Comparison of ENCODE assay signal across 9 mouse cellular contexts in genomic region chr13:18204476-18205250, GRCm38 (mm10).
DNase-seq lines count a peak whose midpoint lies in the region; ATAC-seq lines count a peak whose summit lies in the region.
"Had no signal": no experiment of that assay in that cellular context is flagged by ENCODE, and none has a peak within 500 bp of the region (broad histone marks: within the 10 kb centered on the region; RNA-seq: fewer than 3 reads in every experiment).

No protein-coding gene starts in this region.

- peak overlapping the region; percentile 43 for H3K27ac ChIP-seq in midbrain, embryonic 10.5 days (replicated peaks)
- no peak overlapping the region for H3K27ac ChIP-seq in midbrain, embryonic 16.5 days (ENCODE audit: low read length)
- H3K27ac ChIP-seq in embryonic facial prominence, embryonic 14.5 days (replicated peaks; ENCODE audit: low read depth, low read length), result no peak overlapping the region
- no peak overlapping the region for H3K27ac ChIP-seq in midbrain, embryonic 11.5 days (ENCODE audit: low read depth, low read length)
- no peak overlapping the region for H3K27ac ChIP-seq in liver, embryonic 11.5 days (ENCODE audit: low read depth, low read length)

- H3K9ac ChIP-seq in midbrain, embryonic 16.5 days (ENCODE audit: low read depth, low read length), result no peak overlapping the region
- no peak overlapping the region for H3K9ac ChIP-seq in embryonic facial prominence, embryonic 14.5 days (ENCODE audit: low read depth, low read length)
- H3K9ac ChIP-seq in midbrain, embryonic 11.5 days (ENCODE audit: low read length), result no peak overlapping the region
- no peak overlapping the region for H3K9ac ChIP-seq in liver, embryonic 11.5 days (ENCODE audit: low read depth, low read length)
- H3K9ac ChIP-seq: liver, postnatal 0 days had no signal

- no peak overlapping the region for H3K4me3 ChIP-seq in midbrain, embryonic 10.5 days
- no peak overlapping the region for H3K4me3 ChIP-seq in midbrain, embryonic 16.5 days (ENCODE audit: low read depth, low read length)
- H3K4me3 ChIP-seq in embryonic facial prominence, embryonic 14.5 days (ENCODE audit: low read depth, low read length), result no peak overlapping the region
- no peak overlapping the region for H3K4me3 ChIP-seq in midbrain, embryonic 11.5 days (ENCODE audit: low read depth, low read length)
- H3K4me3 ChIP-seq in liver, embryonic 11.5 days (ENCODE audit: low read depth, low read length), result no peak overlapping the region

- no peak overlapping the region for H3K4me2 ChIP-seq in midbrain, embryonic 16.5 days (ENCODE audit: low read length)
- no peak overlapping the region for H3K4me2 ChIP-seq in embryonic facial prominence, embryonic 14.5 days (ENCODE audit: low read depth, low read length)
- no peak overlapping the region for H3K4me2 ChIP-seq in midbrain, embryonic 11.5 days
- H3K4me2 ChIP-seq in liver, embryonic 11.5 days, result no peak overlapping the region

- no peaks in the 10 kb centered on the region for H3K36me3 ChIP-seq in midbrain, embryonic 10.5 days
- no peaks in the 10 kb centered on the region for H3K36me3 ChIP-seq in midbrain, embryonic 16.5 days (ENCODE audit: control insufficient read depth, insufficient read depth, low read length)
- no peaks in the 10 kb centered on the region for H3K36me3 ChIP-seq in embryonic facial prominence, embryonic 14.5 days (ENCODE audit: control insufficient read depth, insufficient read depth, low read length)
- H3K36me3 ChIP-seq in midbrain, embryonic 11.5 days (ENCODE audit: control insufficient read depth, insufficient read depth, low read length), result no peaks in the 10 kb centered on the region
- no peaks in the 10 kb centered on the region for H3K36me3 ChIP-seq in liver, embryonic 11.5 days (ENCODE audit: control insufficient read depth, insufficient read depth, low read length)

- peaks cover 8% of the 10 kb centered on the region for H3K4me1 ChIP-seq in midbrain, embryonic 10.5 days
- H3K4me1 ChIP-seq in midbrain, embryonic 16.5 days (ENCODE audit: control insufficient read depth, insufficient read depth, low read length), result peaks cover 2% of the 10 kb centered on the region; the same call in 1 of the 2 replicates
- no peaks in the 10 kb centered on the region for H3K4me1 ChIP-seq in embryonic facial prominence, embryonic 14.5 days (ENCODE audit: control insufficient read depth, insufficient read depth, low read length)
- H3K4me1 ChIP-seq in midbrain, embryonic 11.5 days (ENCODE audit: control insufficient read depth, insufficient read depth, low read length), result no peaks in the 10 kb centered on the region
- H3K4me1 ChIP-seq in liver, embryonic 11.5 days (replicated peaks; ENCODE audit: control insufficient read depth, insufficient read depth, low read length), result no peaks in the 10 kb centered on the region

- 66% methylated on average over 8 of the region's 8 CpGs for WGBS in midbrain, embryonic 10.5 days
- WGBS in midbrain, embryonic 16.5 days, result 34% methylated on average over 8 of the region's 8 CpGs
- 37% methylated on average over 8 of the region's 8 CpGs for WGBS in embryonic facial prominence, embryonic 14.5 days
- 57% methylated on average over 8 of the region's 8 CpGs for WGBS in midbrain, embryonic 11.5 days
- WGBS in liver, embryonic 11.5 days, result 65% methylated on average over 8 of the region's 8 CpGs

- ATAC-seq in midbrain, embryonic 16.5 days, result no peak
- ATAC-seq in embryonic facial prominence, embryonic 14.5 days (ENCODE audit: low read depth), result peak; percentile 44; the same call in 1 of the 2 replicates
- peak; percentile 48 for ATAC-seq in midbrain, embryonic 11.5 days (ENCODE audit: low FRiP score)
- ATAC-seq in liver, embryonic 11.5 days (replicated peaks; ENCODE audit: low FRiP score), result no peak
- ATAC-seq: liver, postnatal 0 days had no signal

- H3K27me3 ChIP-seq in midbrain, embryonic 10.5 days (ENCODE audit: low read depth, poor library complexity, severe bottlenecking), result no peaks in the 10 kb centered on the region
- no peaks in the 10 kb centered on the region for H3K27me3 ChIP-seq in midbrain, embryonic 16.5 days (ENCODE audit: control insufficient read depth, insufficient read depth, low read depth, low read length)
- H3K27me3 ChIP-seq in embryonic facial prominence, embryonic 14.5 days (replicated peaks; ENCODE audit: control insufficient read depth, insufficient read depth, low read length), result no peaks in the 10 kb centered on the region
- no peaks in the 10 kb centered on the region for H3K27me3 ChIP-seq in midbrain, embryonic 11.5 days (ENCODE audit: control insufficient read depth, insufficient read depth, low read length)
- no peaks in the 10 kb centered on the region for H3K27me3 ChIP-seq in liver, embryonic 11.5 days (replicated peaks; ENCODE audit: control insufficient read depth, insufficient read depth, low read length)

- DNase-seq in midbrain, embryonic 10.5 days (ENCODE audit: low spot score), result no peak
- DNase-seq in embryonic facial prominence, embryonic 14.5 days (ENCODE audit: low spot score), result peak; percentile 15
- DNase-seq in midbrain, embryonic 11.5 days (ENCODE audit: low spot score, missing footprints), result peak; percentile 87
- DNase-seq in ovary, postnatal 36 days (ENCODE audit: low spot score), result no peak
- no peak for DNase-seq in liver, embryonic 11.5 days (ENCODE audit: low spot score)
- DNase-seq in frontal cortex, postnatal 25 days (ENCODE audit: low spot score in 2 of 2), result no peak
- DNase-seq: cerebellum, adult 8-10 months; liver, postnatal 0 days had no signal

- H3K9me3 ChIP-seq in midbrain, embryonic 10.5 days (replicated peaks), result no peaks in the 10 kb centered on the region
- H3K9me3 ChIP-seq in midbrain, embryonic 16.5 days (replicated peaks; ENCODE audit: control insufficient read depth, low read length, poor library complexity, severe bottlenecking), result no peaks in the 10 kb centered on the region
- no peaks in the 10 kb centered on the region for H3K9me3 ChIP-seq in embryonic facial prominence, embryonic 14.5 days (ENCODE audit: control insufficient read depth, low read length)
- no peaks in the 10 kb centered on the region for H3K9me3 ChIP-seq in midbrain, embryonic 11.5 days (ENCODE audit: control insufficient read depth, low read length)
- no peaks in the 10 kb centered on the region for H3K9me3 ChIP-seq in liver, embryonic 11.5 days (ENCODE audit: control insufficient read depth, low read length)

Comparison
In these comparisons a context has a peak if more than half of its experiments do, and no peak if none do; other contexts are left out.
1. DNase-seq: peak in embryonic facial prominence, embryonic 14.5 days (single experiment) and midbrain, embryonic 11.5 days (single experiment); none in midbrain, embryonic 10.5 days (single experiment), ovary, postnatal 36 days (single experiment), liver, embryonic 11.5 days (single experiment) and frontal cortex, postnatal 25 days (0 of 2).
2. ATAC-seq: peak in embryonic facial prominence, embryonic 14.5 days (single experiment) and midbrain, embryonic 11.5 days (single experiment); none in midbrain, embryonic 16.5 days (single experiment) and liver, embryonic 11.5 days (single experiment).